Mouse (Mus musculus) gastrocnemius, adult 2 months (tissue): ENCODE results near the gene Fli1. TPM values are rescaled to one million over a fixed set of nuclear protein-coding genes. Genes with fewer than 3 reads are reported as not detected.

ENCODE experiments used
- DNase-seq: peaks from one replicate; pipeline ENCODE4 v3.0.0; 2022
- H3K27ac ChIP-seq: fragments of 200-600 bp; 2 replicates; pipeline ENCODE4 v1.8.1; 2022; ENCODE audit warnings: mild to moderate bottlenecking
- H3K4me3 ChIP-seq: fragments of 200-600 bp; 2 replicates; pipeline ENCODE4 v1.8.1; 2022; ENCODE audit warnings: mild to moderate bottlenecking, moderate library complexity
- CTCF ChIP-seq: fragments of 200-600 bp; IDR thresholded peaks from 2 replicates; pipeline ENCODE4 v1.8.1; 2022; ENCODE audit warnings: antibody characterized with exemption, mild to moderate bottlenecking, moderate library complexity
- intact Hi-C: fragments of 180-260 bp; cut with DNase I; formaldehyde crosslinking; loops from one replicate; pipeline ENCODE4 v1.15.1; 2025
- total RNA-seq, 2 experiments: library from RNA; stranded (reverse); gene quantifications; 2 replicates each; pipeline ENCODE4 v1.2.3; 2021

The Fli1 gene
- total RNA-seq, 2 experiments from 2014 or later = 7.9 to 8.5 TPM

DNA sequence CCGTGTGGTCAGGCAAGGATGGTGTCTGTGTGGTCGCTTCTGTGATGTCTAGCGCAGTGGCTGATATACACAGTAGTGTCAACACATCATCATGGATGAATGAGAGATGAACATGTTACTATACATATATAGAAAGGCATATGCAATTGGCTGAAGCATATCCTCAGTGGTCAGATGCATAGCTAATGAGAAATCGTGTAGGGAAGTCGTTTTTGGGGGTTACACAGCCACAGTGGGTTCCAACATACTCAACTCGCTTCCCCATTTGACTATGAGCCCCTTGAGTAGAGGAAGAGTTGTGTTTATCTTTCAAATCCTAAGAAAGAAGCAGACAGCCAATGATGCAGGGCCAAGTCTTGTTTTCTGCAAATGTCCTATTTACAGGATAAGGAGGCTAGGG, 149.9 kb downstream of the Fli1 start:
- no peak for TF ChIP-seq CTCF

DNA sequence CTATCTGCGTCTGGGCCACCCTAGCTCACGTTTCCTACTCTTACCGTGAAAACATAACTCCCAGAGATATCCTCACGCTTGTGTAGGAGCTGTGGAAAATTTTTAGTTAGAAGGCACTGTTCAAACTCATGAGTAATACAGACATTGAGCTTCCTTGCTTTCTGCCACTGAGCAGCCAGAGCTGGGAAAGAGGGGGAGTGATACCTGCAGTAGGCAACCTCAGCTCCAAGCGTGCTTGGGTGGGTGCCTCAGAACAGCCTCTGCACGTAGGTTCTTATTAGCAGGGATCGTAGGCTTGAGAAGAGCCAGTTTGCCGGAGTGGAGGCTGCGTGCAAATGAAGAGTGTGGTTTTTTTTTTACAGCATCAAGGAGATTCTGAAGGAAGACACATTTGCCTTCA, 151.0 kb downstream of the Fli1 start:
- H3K27ac ChIP-seq = no peak overlapping the region
- no peak for DNase-seq
- intact Hi-C loops = no loop called here
- H3K4me3 ChIP-seq = no peak overlapping the region
- no peak for TF ChIP-seq CTCF

More for the DNA sequence above, 149.9 kb downstream of the Fli1 start:
- DNase-seq = no peak
- no peak overlapping the region for H3K27ac ChIP-seq
- intact Hi-C loops = no loop called here
- no peak overlapping the region for H3K4me3 ChIP-seq

DNA sequence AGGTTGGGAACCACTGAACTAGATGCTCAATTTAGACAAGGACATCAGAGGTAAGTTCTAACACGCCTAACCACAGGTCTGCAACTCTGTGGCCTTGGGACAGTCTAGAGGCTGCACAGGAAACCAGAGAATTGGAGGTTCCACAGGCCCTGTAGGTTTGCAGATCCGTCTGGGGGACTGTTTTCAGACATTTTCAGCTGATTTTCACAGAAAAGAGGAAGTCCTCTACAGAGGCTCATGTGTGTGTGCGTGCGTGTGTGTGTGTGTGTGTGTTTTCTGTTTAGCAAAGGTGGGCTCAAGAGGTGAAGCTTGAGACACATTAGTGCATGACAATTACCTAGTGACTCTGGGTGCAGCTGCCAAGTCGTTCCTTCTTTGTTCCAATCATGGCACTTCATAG, 151.6 kb downstream of the Fli1 start:
- Histone ChIP-seq H3K27ac (no peak overlapping the region), H3K4me3 (no peak overlapping the region)
- no peak for TF ChIP-seq CTCF
- intact Hi-C loops = no loop called here
- no peak for DNase-seq

DNA sequence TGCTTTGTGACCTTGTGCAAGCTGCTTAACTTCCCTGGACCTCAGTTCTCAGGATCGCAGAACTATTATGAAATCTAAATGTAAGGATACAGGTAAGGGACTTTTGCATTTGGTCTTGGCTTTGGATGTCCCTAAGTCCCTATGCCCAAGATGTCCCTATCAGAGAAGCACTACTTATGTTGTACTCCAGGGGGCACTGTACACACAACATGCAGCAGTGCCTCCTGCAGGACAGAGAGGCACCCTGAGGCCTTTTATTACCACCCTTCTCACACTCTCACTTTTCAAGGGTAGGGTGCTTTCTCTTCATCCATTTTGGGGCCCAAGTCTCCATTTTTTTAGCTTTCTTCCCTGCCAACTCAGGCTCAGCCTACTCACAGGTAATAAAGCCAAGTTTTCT, 154.5 kb downstream of the Fli1 start:
- H3K27ac ChIP-seq = no peak overlapping the region
- DNase-seq = no peak
- intact Hi-C loops = no loop called here
- peak; percentile 48 for TF ChIP-seq CTCF
- H3K4me3 ChIP-seq = no peak overlapping the region

DNA sequence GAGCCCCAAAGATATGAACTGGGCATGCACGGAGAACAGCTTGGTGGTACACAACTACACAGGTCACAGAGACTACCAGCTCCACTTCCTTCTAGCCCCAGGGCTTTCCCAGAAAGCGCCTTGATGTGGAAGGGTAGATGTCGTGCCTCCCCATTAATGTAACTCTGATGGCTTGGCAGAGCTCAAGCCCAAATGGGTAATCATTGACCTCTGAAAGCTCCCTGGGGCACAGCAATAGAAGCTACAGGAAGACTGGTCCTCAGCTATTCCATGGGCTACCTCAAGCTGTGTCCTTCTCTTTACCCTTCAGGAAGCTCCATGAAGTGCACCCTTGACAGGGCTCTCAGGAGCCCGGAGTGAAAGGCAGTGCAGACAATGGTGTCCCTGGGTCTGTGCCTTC, 157.8 kb downstream of the Fli1 start:
- DNase-seq = no peak
- intact Hi-C loops = no loop called here
- TF ChIP-seq CTCF = no peak
- Histone ChIP-seq H3K4me3 (no peak overlapping the region), H3K27ac (no peak overlapping the region)

DNA sequence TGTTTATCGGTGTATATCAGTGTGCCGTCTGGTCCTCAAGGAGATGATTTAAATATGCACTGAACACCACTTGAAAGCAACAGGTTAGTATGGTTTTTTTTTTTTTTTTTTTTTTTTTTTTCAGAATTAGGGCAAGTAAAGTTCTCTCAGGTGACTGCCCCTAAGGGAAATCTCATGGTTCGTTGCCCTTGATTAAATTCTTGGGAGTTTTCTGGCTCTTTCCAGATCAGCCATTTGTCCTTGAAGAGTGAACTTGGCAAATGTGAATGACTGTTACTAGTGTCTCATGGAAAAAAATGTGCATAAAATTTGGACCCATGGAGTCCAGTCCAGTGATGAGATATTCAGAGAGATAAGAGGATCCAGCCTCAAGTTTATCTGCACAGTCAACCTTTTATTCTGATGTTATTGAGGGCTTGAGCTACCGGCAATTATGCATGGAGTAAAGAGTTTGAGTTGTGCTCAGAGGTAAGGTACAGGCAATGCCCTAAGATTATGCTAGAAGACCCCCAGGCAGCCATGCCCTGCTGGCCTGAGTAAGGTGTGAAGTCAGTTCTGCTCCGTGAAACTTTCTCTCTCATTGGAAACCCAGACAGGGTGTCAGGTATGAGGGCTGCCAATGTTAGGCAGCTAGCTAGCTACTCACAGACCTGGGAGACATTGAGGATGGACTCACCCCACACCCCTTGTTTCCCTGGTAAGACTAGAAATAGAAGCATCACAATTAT, 165.6 kb downstream of the Fli1 start:
- DNase-seq = no peak
- intact Hi-C loops = no loop called here
- no peak overlapping the region for H3K27ac ChIP-seq
- no peak for TF ChIP-seq CTCF
- H3K4me3 ChIP-seq = no peak overlapping the region

DNA sequence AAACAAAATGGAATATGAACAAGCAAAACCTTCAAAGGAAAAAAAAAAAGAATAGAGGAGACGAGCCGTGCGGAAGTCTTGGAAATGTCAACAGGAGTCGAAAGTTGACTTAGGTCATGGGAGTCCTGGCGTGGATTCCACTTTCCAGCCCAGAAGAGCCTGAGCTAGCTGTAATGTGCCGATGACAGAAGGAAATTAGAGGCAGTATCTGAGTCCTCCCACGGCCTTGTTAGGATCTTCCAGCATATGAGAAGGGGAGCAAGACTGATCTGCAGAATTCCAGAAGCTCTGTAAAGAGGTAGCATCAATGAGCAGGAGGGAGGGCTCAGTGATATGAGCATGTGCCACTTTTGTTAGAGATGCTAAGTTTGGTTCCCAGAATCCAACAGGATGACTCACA, 166.6 kb downstream of the Fli1 start:
- intact Hi-C loops = no loop called here
- no peak for TF ChIP-seq CTCF
- no peak for DNase-seq
- Histone ChIP-seq H3K27ac (no peak overlapping the region), H3K4me3 (no peak overlapping the region)

DNA sequence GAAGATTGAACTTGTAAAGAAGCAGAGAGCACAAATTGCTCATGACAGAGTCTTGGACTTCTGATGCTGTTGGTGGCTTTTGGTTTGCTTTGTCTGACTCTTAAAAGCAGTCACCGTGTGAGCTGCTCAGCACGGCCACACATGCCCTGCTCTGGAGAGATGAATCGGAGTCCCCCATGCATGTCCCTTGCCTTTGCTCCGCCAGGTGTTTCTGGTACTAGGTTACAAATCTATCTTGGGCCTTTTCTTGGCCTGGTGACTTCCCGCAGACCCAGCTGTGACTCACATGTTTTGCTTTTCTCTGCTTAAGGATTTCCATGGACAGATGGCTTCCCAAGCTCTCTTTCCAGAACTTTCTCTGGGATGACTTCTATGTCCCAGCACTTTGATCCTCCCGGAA, 169.0 kb downstream of the Fli1 start:
- H3K27ac ChIP-seq = no peak overlapping the region
- TF ChIP-seq CTCF = no peak
- no peak overlapping the region for H3K4me3 ChIP-seq
- no peak for DNase-seq
- intact Hi-C loops = no loop called here

Other genes starting within 250 kb of the Fli1 start
- gene Kcnj5, start 198.5 kb downstream of the Fli1 start, total RNA-seq = not detected
- not detected for gene Kcnj1, start 170.4 kb downstream of the Fli1 start, total RNA-seq
- gene Ets1, start 93.4 kb upstream of the Fli1 start, total RNA-seq = 10 to 100 TPM; 11.6 to 11.7 TPM